Mouse (Mus musculus) CD4-positive, CD25-positive, alpha-beta regulatory T cell, adult 4 months (primary cell): ENCODE measurements around the gene Sesn1. TPM values are rescaled to one million over a fixed set of nuclear protein-coding genes. Genes with fewer than 3 reads are reported as not detected.
"Not testable (repeated sequence)": the region's sequence is repeated elsewhere in the genome, so short reads cannot be mapped to it uniquely, and the experiment has no call there.

Experiments used
- ATAC-seq: one replicate; pipeline ENCODE4 v1.8.0; 2017
- polyA plus RNA-seq, 2 experiments: library from polyadenylated mRNA; unstranded; fragments of 100-300 nt; shearing (Covaris generic); gene quantifications; one replicate each; pipeline ENCODE4 v1.2.1; 2017

Gene Sesn1
- polyA plus RNA-seq, 2 experiments from 2014 or later: 117 to 130 TPM

GRCm38 (mm10) chr10:41930966-41931365 lies 121.2 kb downstream of the Sesn1 start:
- no peak for ATAC-seq

- ATAC-seq: no peak
Observed at GRCm38 (mm10) chr10:41931962-41932361, 122.2 kb downstream of the Sesn1 start.

GRCm38 (mm10) chr10:41932943-41933342 lies 123.2 kb downstream of the Sesn1 start:
- no peak for ATAC-seq

GRCm38 (mm10) chr10:41933536-41933935 lies 123.8 kb downstream of the Sesn1 start:
- ATAC-seq: no peak

GRCm38 (mm10) chr10:41934633-41935475 lies 125.1 kb downstream of the Sesn1 start:
- ATAC-seq: no peak

GRCm38 (mm10) chr10:41935476-41935829 lies 125.7 kb downstream of the Sesn1 start:
- no peak for ATAC-seq

GRCm38 (mm10) chr10:41936100-41936499 lies 126.4 kb downstream of the Sesn1 start:
- ATAC-seq: no peak

GRCm38 (mm10) chr10:41937176-41937575 lies 127.4 kb downstream of the Sesn1 start:
- ATAC-seq: peak; percentile 98

GRCm38 (mm10) chr10:41939090-41939489 lies 129.4 kb downstream of the Sesn1 start:
- ATAC-seq: no peak

GRCm38 (mm10) chr10:41952354-41952753 lies 142.6 kb downstream of the Sesn1 start:
- not testable (repeated sequence) for ATAC-seq

GRCm38 (mm10) chr10:41952850-41953527 lies 143.3 kb downstream of the Sesn1 start:
- ATAC-seq: peak; percentile 23

GRCm38 (mm10) chr10:41953528-41953864 lies 143.8 kb downstream of the Sesn1 start:
- ATAC-seq: no peak

GRCm38 (mm10) chr10:41957421-41958225 lies 147.9 kb downstream of the Sesn1 start:
- no peak for ATAC-seq

Other genes with a start within 250 kb of the Sesn1 start
- gene Ccdc162, start 93.3 kb upstream of the Sesn1 start, polyA plus RNA-seq: 1 to 10 TPM; 1.5 to 1.6 TPM
- gene Cep57l1, start 64 bp upstream of the Sesn1 start, polyA plus RNA-seq: 10 to 100 TPM; 22.2 to 27.1 TPM
- gene Armc2, start 208.5 kb downstream of the Sesn1 start, polyA plus RNA-seq: under 1 TPM; 0.48 to 0.56 TPM